Mouse (Mus musculus) thymus, postnatal 25 days (tissue): ENCODE data around the gene Bach2.

ENCODE experiments used
- DNase-seq: peaks from one replicate; pipeline ENCODE4 v3.0.0; 2022

The Bach2 gene

GRCm38 (mm10) chr4:32251946-32252672 lies 13.5 kb downstream of the Bach2 start:
- no peak for DNase-seq

- DNase-seq, result peak; percentile 55
These were observed 19.1 kb downstream of the Bach2 start for GRCm38 (mm10) chr4:32257686-32258085.

DNA sequence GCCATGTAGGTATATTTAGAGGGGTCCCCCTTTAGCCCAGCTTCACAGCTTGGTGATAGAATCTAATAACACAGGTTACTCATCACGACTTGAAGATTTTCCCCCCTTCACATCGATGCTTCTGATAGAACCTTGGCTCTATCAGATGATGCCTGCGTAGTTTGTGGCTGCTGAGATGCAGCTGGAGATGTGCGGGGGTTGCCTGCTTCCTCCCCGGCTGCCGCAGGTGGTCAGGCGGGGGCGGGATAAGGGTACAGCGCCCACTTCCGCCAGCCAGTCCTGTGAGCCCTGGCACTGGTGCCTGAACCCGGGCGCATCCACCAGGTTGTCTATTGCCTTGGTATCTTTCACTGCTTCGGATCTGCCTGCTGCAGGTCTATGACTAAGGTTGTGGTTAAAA lies 19.5 kb downstream of the Bach2 start:
- peak; percentile 90 for DNase-seq

GRCm38 (mm10) chr4:32258596-32258995 lies 20.0 kb downstream of the Bach2 start:
- no peak for DNase-seq

DNA sequence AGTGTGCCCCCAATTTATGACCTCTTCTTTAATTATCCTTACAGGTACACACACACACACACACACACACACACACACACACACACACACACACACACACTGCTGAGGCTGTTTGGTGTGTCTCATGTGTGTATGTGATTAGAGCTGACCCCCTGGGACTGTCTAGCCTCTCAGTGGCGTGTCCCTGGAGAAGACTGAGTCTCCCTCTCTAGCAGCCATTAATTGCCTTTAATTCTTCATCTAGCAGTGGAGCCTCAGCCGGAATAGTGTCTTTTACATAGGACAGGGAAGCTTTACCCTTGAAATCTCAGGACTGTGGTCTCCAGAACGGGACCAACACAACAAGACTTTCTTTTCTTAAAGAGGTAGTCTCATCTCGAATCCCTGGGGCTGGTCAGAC lies 22.3 kb downstream of the Bach2 start:
- DNase-seq, result no peak

- no peak for DNase-seq
These were observed 24.5 kb downstream of the Bach2 start for GRCm38 (mm10) chr4:32262825-32263684.

DNA sequence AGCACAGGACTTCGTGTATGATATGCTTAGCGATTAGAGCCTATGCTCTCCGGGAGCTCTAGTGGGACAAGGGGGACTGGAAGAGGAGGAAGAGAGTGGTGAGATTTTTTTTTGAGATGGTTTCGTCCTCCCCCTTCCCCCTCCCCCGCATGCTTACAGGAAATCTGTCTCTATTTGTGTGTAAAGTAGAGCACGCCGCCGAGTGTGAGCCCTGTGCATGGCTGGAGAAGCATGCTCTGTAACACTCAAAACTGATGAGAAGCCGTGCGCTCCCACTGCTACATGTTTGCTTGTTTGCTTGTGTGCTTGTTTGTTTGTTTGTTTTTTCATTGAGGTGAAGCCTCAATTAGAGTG lies 25.1 kb downstream of the Bach2 start:
- no peak for DNase-seq

DNA sequence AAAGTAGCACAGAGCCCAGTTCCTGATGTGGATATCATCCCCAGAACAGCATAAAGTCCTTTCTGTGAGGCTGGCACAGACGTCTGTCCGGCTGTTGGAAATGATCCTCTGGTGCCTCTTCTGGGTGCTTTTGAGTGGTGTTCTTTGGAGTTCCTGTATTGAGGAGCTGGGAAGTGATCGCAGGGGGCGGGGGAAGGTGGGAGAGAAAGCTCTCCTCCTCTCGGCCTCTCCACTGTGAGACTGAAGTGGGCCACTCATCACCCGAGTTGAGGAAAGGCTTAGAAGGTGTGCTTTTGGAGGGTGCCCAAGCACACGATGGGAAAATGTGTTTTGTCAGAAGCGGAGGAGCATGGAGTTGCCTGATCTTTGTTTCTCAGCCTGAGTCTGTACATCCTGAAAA lies 26.3 kb downstream of the Bach2 start:
- no peak for DNase-seq

- DNase-seq, result no peak
These were observed 28.1 kb downstream of the Bach2 start for GRCm38 (mm10) chr4:32266731-32267130.

- no peak for DNase-seq
These were observed 29.4 kb downstream of the Bach2 start for GRCm38 (mm10) chr4:32268042-32268441.

DNA sequence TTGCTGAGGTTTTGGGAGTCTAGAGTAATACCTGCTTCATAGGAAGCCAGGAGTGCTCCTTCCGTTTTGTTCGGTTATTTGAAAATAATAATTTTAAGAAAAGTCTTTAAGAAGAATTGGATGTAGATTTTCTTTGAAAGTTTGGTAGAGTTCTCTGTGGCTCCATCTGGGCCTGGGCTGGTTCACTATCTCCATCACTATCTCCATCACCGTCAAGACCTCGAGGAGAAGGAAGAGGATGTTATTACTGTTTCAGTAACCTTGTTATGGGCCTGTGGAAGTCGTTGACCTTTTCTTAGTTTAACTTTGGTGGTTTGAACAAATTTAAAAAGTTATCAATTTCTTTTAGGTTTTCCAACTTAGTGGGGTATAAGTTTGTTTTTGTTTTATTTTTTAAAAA lies 33.8 kb downstream of the Bach2 start:
- DNase-seq, result no peak

DNA sequence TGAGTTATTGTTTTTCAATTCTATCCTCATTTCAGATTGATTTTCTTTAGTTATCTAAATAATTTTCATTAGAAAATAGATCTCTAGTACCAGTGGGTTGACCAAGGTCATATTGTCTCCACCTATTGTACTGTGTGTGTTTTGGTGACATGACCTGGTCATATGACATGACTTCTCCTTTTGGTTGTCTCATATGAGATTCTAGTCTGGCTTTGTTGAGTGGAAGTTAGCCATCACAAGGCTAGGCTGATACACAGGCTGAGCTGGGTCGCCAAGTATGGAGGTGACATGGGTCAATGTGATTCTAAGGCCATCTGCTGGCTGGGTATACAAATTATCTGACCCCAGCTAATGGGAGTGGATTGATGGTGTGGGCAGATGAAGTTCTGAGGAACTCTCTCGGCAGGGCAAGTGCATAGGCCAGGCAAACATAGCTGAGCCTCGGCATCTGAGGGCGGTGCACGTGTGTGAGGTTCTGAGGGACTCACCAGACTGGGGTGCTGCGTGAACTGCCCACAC lies 36.2 kb downstream of the Bach2 start:
- no peak for DNase-seq

GRCm38 (mm10) chr4:32279842-32280241 lies 41.2 kb downstream of the Bach2 start:
- no peak for DNase-seq

DNA sequence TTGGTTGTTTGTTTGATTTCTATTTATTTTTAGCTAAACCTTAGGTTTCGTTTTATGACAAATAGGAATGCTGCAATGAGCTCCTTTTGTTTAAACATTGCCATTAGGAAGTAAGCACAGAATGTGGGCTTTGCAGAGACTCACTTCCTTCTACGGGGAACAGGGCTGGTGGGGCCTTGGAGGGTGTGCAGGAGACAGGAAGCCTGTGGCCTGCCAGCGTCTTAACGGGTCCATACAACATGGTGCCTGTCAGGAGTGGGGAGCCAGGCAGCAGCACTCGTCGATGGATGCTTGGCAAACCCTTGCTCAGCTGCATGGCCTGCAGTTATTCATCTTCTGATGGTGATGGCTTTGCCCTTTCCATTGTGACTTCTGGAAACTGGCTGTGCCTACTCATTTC lies 41.8 kb downstream of the Bach2 start:
- peak; percentile 53 for DNase-seq

DNA sequence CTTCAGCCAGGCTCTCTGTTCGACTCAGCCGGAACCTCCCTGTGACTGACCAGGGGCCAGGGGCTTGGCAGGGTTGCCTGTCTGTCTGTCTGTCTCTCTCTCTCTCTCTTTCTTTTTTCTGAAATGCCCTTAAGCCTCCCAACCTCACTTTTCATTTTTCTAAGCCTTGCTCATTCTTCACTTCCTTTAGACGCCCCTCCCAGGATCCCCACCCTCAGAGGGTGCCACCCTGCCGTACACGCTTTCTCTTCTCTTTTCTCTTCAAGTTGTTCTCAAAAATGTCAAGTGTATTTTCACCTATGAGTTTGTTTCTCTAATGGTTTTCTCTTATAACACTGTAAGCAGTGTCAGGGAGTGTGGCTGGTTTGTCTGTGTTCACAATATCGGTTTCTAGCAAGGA lies 42.7 kb downstream of the Bach2 start:
- no peak for DNase-seq

DNA sequence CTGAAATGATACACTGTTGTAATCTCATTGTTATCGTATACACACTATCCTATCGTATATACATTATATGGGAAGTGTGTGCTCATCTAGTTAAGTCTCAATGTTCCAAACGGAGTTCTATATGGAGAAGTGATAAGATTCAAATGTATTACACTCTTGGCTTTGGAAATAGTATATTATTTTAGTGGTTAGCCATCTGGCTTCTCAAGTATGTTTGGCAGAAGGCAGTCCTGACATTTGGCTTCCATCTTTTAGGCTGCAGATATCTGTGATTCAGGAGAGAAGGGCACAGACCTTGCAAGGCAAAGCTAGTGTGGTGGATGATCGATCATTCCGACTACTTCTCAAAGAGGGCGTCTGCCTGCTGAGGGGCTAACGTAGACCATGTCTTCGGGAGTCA lies 47.8 kb downstream of the Bach2 start:
- no peak for DNase-seq

- no peak for DNase-seq
These were observed 49.6 kb downstream of the Bach2 start for GRCm38 (mm10) chr4:32288036-32288860.

DNA sequence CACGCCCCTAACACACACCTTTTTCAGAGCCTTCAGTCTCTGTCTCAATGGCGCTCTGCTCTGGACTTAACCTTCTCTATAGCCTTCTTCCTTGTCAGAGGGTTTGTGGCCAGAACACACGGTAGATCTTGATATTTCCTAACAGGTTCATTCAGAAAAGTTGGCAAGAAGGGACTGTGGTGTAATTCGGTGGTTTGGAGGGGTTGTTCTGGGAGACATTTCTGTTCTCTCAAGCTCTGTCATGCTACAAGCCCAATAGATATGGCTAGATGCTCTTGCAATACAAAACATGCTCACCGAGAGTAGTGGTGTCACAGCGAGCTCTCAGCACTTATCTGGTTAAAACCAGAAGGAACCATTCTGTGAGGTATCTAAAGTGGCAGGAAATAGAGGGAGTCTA lies 51.2 kb downstream of the Bach2 start:
- no peak for DNase-seq

DNA sequence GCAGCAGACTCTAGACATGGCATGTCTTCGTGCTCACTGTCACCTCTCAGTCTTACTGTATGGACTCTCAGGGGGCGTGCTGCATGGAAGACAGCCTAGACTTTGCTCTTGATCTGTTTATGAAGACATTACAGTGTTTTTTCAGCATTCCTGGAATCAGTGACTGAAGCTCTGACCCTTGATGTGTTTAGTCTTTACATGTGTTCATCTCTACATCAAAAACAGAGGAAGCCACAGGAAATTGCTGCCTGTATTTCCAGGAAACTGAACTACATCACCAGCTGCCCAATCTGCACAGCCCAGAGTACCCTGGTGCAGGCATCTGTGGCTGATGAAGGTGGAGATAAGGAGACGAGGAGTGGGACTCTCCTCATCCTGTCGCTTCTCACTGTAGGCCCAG lies 52.8 kb downstream of the Bach2 start:
- DNase-seq, result peak; percentile 46

- no peak for DNase-seq
These were observed 55.2 kb downstream of the Bach2 start for GRCm38 (mm10) chr4:32293686-32294265.

GRCm38 (mm10) chr4:32297071-32297671 lies 58.6 kb downstream of the Bach2 start:
- no peak for DNase-seq

- no peak for DNase-seq
These were observed 60.6 kb downstream of the Bach2 start for GRCm38 (mm10) chr4:32299221-32299620.
